Comparison of ENCODE assay signal across 9 mouse cellular contexts in the genomic region with DNA sequence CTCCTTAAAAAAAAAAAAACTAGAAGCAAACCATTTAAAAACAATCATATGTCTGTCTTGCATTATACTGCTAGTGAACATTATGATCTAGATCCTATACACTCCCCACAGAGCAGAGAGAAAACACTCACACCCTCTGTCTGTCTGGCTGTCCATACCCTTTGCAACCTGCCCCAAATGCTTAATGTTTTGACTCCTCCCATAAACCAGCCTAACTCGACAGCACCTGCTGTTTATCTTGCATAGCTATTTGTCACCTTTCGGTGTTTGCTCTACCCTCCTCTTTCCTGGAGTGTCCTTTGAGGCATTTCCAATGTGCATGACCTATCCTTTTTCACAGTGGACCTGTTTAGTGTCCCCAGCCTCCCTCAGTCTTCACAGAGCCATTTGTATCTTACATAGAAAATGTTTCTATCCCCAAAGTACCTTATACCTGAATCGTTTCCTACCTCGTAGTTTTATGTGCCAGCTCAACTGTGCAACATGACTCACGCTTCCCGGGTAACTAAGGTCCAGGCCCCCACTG. TPM values are rescaled to one million over a fixed set of nuclear protein-coding genes. Genes with fewer than 3 reads are reported as not detected.
DNase-seq lines count a peak whose midpoint lies in the region; ATAC-seq and TF ChIP-seq lines count a peak whose summit lies in the region.
"Had no signal": no experiment of that assay in that cellular context is flagged by ENCODE, and none has a peak within 500 bp of the region (broad histone marks: within the 10 kb centered on the region; RNA-seq: fewer than 3 reads in every experiment).

No protein-coding gene starts in this region.

- peak overlapping the region; percentile 92 for H3K4me2 ChIP-seq in heart, embryonic 14.5 days (ENCODE audit: low read length)
- peak overlapping the region; percentile 80 for H3K4me2 ChIP-seq in hindbrain, embryonic 11.5 days (replicated peaks; ENCODE audit: low read depth, low read length)

- peak overlapping the region; percentile 71 to 83 for H3K4me3 ChIP-seq in heart, embryonic 14.5 days (ENCODE audit: control insufficient read depth in 1 of 2, insufficient read depth in 1 of 2, low read depth in 1 of 2, low read length in 2 of 2)
- peak overlapping the region; percentile 51 for H3K4me3 ChIP-seq in bone marrow macrophage, adult 2 months (ENCODE audit: insufficient read depth, low read length)
- peak overlapping the region; percentile 77 for H3K4me3 ChIP-seq in hindbrain, embryonic 11.5 days (ENCODE audit: low read depth, low read length)

- TF ChIP-seq CTCF in bone marrow macrophage, adult 2 months (IDR thresholded peaks at IDR 0.05; ENCODE audit: low read depth, low read length): no peak

- H3K27me3 ChIP-seq in heart, embryonic 14.5 days (ENCODE audit: control insufficient read depth, insufficient read depth, low read length): no peaks in the 10 kb centered on the region
- H3K27me3 ChIP-seq in hindbrain, embryonic 11.5 days (ENCODE audit: control insufficient read depth, insufficient read depth, low read length): no peaks in the 10 kb centered on the region

- H3K36me3 ChIP-seq in heart, embryonic 14.5 days (ENCODE audit: control insufficient read depth, insufficient read depth, low read length): peaks cover 10% of the 10 kb centered on the region
- no peaks in the 10 kb centered on the region for H3K36me3 ChIP-seq in hindbrain, embryonic 11.5 days (ENCODE audit: control insufficient read depth, insufficient read depth, low read length)

- WGBS in heart, embryonic 14.5 days: 5% methylated on average over 6 of the region's 6 CpGs
- WGBS in hindbrain, embryonic 11.5 days: 13% methylated on average over 6 of the region's 6 CpGs

- DNase-seq in heart, adult 18-20 months: no peak
- DNase-seq in hindbrain, embryonic 11.5 days (ENCODE audit: low spot score): no peak
- no peak for DNase-seq in layer of hippocampus, postnatal 14 days (ENCODE audit: low spot score in 2 of 2)

- no peak overlapping the region; a peak in 1 of 4 replicates for H3K27ac ChIP-seq in heart, embryonic 14.5 days (replicated peaks in 1 of 2; ENCODE audit: control insufficient read depth in 1 of 2, insufficient read depth in 1 of 2, low read depth in 2 of 2, low read length in 2 of 2)
- H3K27ac ChIP-seq in bone marrow macrophage, adult 2 months (ENCODE audit: insufficient read depth, low read depth, low read length): no peak overlapping the region
- no peak overlapping the region for H3K27ac ChIP-seq in hindbrain, embryonic 11.5 days (ENCODE audit: low read depth, low read length)

- no peak for ATAC-seq in heart, embryonic 14.5 days (ENCODE audit: insufficient number of reproducible peaks, insufficient read depth, low FRiP score, low read depth)
- peak; percentile 44 for ATAC-seq in hindbrain, embryonic 11.5 days (ENCODE audit: low FRiP score)
- peak; percentile 40 for ATAC-seq in megakaryocyte-erythroid progenitor cell, adult 5-6 weeks (replicated peaks; ENCODE audit: low FRiP score, low TSS enrichment, poor library complexity, severe bottlenecking)
- ATAC-seq in inflammation-experienced regulatory T-cells, adult 6 months: no peak
- no peak for ATAC-seq in cerebellum, adult (ENCODE audit: insufficient number of reproducible peaks, low FRiP score, low TSS enrichment)

- no peaks in the 10 kb centered on the region for H3K9me3 ChIP-seq in heart, embryonic 14.5 days (ENCODE audit: control insufficient read depth, low read length)
- H3K9me3 ChIP-seq in hindbrain, embryonic 11.5 days (ENCODE audit: control insufficient read depth, low read length): no peaks in the 10 kb centered on the region

- no peak for TF ChIP-seq POLR2A in bone marrow macrophage, adult 2 months (IDR thresholded peaks at IDR 0.05; ENCODE audit: borderline replicate concordance, low read depth, low read length)

- peak overlapping the region; percentile 92 for H3K9ac ChIP-seq in heart, embryonic 14.5 days (ENCODE audit: low read length)
- H3K9ac ChIP-seq in hindbrain, embryonic 11.5 days (ENCODE audit: low read depth, low read length): peak overlapping the region; percentile 83

- H3K4me1 ChIP-seq in heart, embryonic 14.5 days (ENCODE audit: control insufficient read depth in 2 of 2, insufficient read depth in 2 of 2, low read length in 2 of 2): peaks cover 6 to 7% of the 10 kb centered on the region in 2 experiments; a peak in 2 of 4 replicates
- peaks cover 7% of the 10 kb centered on the region for H3K4me1 ChIP-seq in bone marrow macrophage, adult 2 months (ENCODE audit: control insufficient read depth, insufficient read depth, low read length)
- H3K4me1 ChIP-seq in hindbrain, embryonic 11.5 days (replicated peaks; ENCODE audit: control insufficient read depth, insufficient read depth, low read length): no peaks in the 10 kb centered on the region

RNA-seq across cellular contexts. Expression of a gene that starts 0.4 kb away (rescaled TPM):
- polyA plus RNA-seq in heart, embryonic 14.5 days (2014; fragmentation: Nextera tagmentation; extraction: Ambion mirVana): 132 and 150 TPM in 2 replicates
- total RNA-seq in heart, adult 18-20 months (2021): 10 to 100 TPM; 51.3 to 56.7 TPM
- 19.6 and 24.6 TPM in 2 replicates for polyA plus RNA-seq in bone marrow macrophage, adult 2 months (2012; ENCODE audit: insufficient read depth, insufficient read length, missing spikeins)
- polyA plus RNA-seq in hindbrain, embryonic 11.5 days (2014; fragmentation: Nextera tagmentation; extraction: Ambion mirVana): 236 and 261 TPM in 2 replicates
- 233 and 255 TPM in 2 replicates for total RNA-seq in megakaryocyte-erythroid progenitor cell, adult 5-6 weeks (2014; fragmentation: Nextera tagmentation)
- 231 and 241 TPM in 2 replicates for total RNA-seq in megakaryocyte-erythroid progenitor cell, adult 5-6 weeks (2017)
- 100 to 1,000 TPM; 229 to 240 TPM for total RNA-seq in layer of hippocampus, postnatal 14 days (2021)
- polyA plus RNA-seq in inflammation-experienced regulatory T-cells, adult 6 months (2017; shearing (Covaris generic)): 1 to 10 TPM in 1 of 3 experiments, not detected in 2; 1.4 TPM

RNA-seq across cellular contexts. Expression of a gene that starts 18.2 kb away (rescaled TPM):
- polyA plus RNA-seq in heart, embryonic 14.5 days (2014; fragmentation: Nextera tagmentation; extraction: Ambion mirVana): not detected in 2 replicates
- not detected for total RNA-seq in heart, adult 18-20 months (2021)
- polyA plus RNA-seq in bone marrow macrophage, adult 2 months (2012; ENCODE audit: insufficient read depth, insufficient read length, missing spikeins): not detected in 2 replicates
- not detected in 2 replicates for polyA plus RNA-seq in hindbrain, embryonic 11.5 days (2014; fragmentation: Nextera tagmentation; extraction: Ambion mirVana)
- total RNA-seq in megakaryocyte-erythroid progenitor cell, adult 5-6 weeks (2014; fragmentation: Nextera tagmentation): not detected in 2 replicates
- total RNA-seq in megakaryocyte-erythroid progenitor cell, adult 5-6 weeks (2017): not detected in 2 replicates
- not detected for total RNA-seq in layer of hippocampus, postnatal 14 days (2021)
- not detected for polyA plus RNA-seq in inflammation-experienced regulatory T-cells, adult 6 months (2017; shearing (Covaris generic))
- total RNA-seq: hematopoietic stem cell, adult 5-6 weeks had no signal

RNA-seq across cellular contexts. Expression of a gene that starts 36.4 kb away (rescaled TPM):
- polyA plus RNA-seq in heart, embryonic 14.5 days (2014; fragmentation: Nextera tagmentation; extraction: Ambion mirVana): 20.1 and 22.2 TPM in 2 replicates
- 10 to 100 TPM; 69.7 to 92.0 TPM for total RNA-seq in heart, adult 18-20 months (2021)
- polyA plus RNA-seq in bone marrow macrophage, adult 2 months (2012; ENCODE audit: insufficient read depth, insufficient read length, missing spikeins): 1.8 TPM in 1 of 2 replicates, not detected in the other
- 58.3 and 64.9 TPM in 2 replicates for polyA plus RNA-seq in hindbrain, embryonic 11.5 days (2014; fragmentation: Nextera tagmentation; extraction: Ambion mirVana)
- total RNA-seq in megakaryocyte-erythroid progenitor cell, adult 5-6 weeks (2014; fragmentation: Nextera tagmentation): 0.62 and 6.3 TPM in 2 replicates
- total RNA-seq in megakaryocyte-erythroid progenitor cell, adult 5-6 weeks (2017): 1.9 TPM in 1 of 2 replicates, not detected in the other
- 10 to 100 TPM; 88.4 to 91.6 TPM for total RNA-seq in layer of hippocampus, postnatal 14 days (2021)
- polyA plus RNA-seq in inflammation-experienced regulatory T-cells, adult 6 months (2017; shearing (Covaris generic)): 1 to 10 TPM in 1 of 3 experiments, not detected in 2; 1.5 TPM

RNA-seq across cellular contexts. Expression of a gene that starts 48.3 kb away (rescaled TPM):
- 11.3 and 11.9 TPM in 2 replicates for polyA plus RNA-seq in heart, embryonic 14.5 days (2014; fragmentation: Nextera tagmentation; extraction: Ambion mirVana)
- 1 to 10 TPM; 4.3 to 4.9 TPM for total RNA-seq in heart, adult 18-20 months (2021)
- polyA plus RNA-seq in bone marrow macrophage, adult 2 months (2012; ENCODE audit: insufficient read depth, insufficient read length, missing spikeins): not detected in 2 replicates
- polyA plus RNA-seq in hindbrain, embryonic 11.5 days (2014; fragmentation: Nextera tagmentation; extraction: Ambion mirVana): 6.6 and 7.6 TPM in 2 replicates
- not detected in 2 replicates for total RNA-seq in megakaryocyte-erythroid progenitor cell, adult 5-6 weeks (2014; fragmentation: Nextera tagmentation)
- total RNA-seq in megakaryocyte-erythroid progenitor cell, adult 5-6 weeks (2017): not detected in 2 replicates
- total RNA-seq in layer of hippocampus, postnatal 14 days (2021): 1 to 10 TPM; 7.8 to 9.8 TPM
- not detected for polyA plus RNA-seq in inflammation-experienced regulatory T-cells, adult 6 months (2017; shearing (Covaris generic))
- total RNA-seq: hematopoietic stem cell, adult 5-6 weeks had no signal

Comparison
In these comparisons a context has a peak if more than half of its experiments do, and no peak if none do; other contexts are left out.
1. ATAC-seq: peak in hindbrain, embryonic 11.5 days (single experiment) and megakaryocyte-erythroid progenitor cell, adult 5-6 weeks (single experiment); none in heart, embryonic 14.5 days (single experiment), inflammation-experienced regulatory T-cells, adult 6 months (single experiment) and cerebellum, adult (single experiment).
2. Peak in every context shown above with its lines, with median percentiles within 50 percentile points of each other: H3K4me3 ChIP-seq.